Mouse (Mus musculus): Measurements from ENCODE around the gene Nr4a1. TPM values are rescaled to one million over a fixed set of nuclear protein-coding genes. Genes with fewer than 3 reads are reported as not detected.

Nr4a1 gene
- polyA plus RNA-seq, 1 experiment: 5.7 TPM

- DNase-seq: peak; percentile 93
- no peak overlapping the region for H3K27ac ChIP-seq (ENCODE audit: insufficient read depth, low read depth, low read length)
- WGBS: 2% methylated on average over 11 of the region's 11 CpGs
- H3K36me3 ChIP-seq (ENCODE audit: control insufficient read depth, insufficient read depth, low read length): no peaks in the 10 kb centered on the region
- no peaks in the 10 kb centered on the region for H3K27me3 ChIP-seq (replicated peaks; ENCODE audit: control insufficient read depth, insufficient read depth, low read length)
- peaks cover 9% of the 10 kb centered on the region for H3K4me1 ChIP-seq (ENCODE audit: control insufficient read depth, insufficient read depth, low read length)
- H3K4me3 ChIP-seq (ENCODE audit: insufficient read depth, low read depth, low read length): peak overlapping the region; percentile 30; the same call in 1 of the 2 replicates
- peak; percentile 32 for TF ChIP-seq POLR2A (IDR thresholded peaks at IDR 0.05; ENCODE audit: low read depth, low read length)
- peak; percentile 99 for TF ChIP-seq CTCF (conservative IDR thresholded peaks at IDR 0.05; ENCODE audit: insufficient read depth, insufficient read length, low read depth, low read length)
Observed at GRCm38 (mm10) chr15:101315832-101316231, 61.8 kb downstream of the Nr4a1 start.

GRCm38 (mm10) chr15:101316279-101316912 lies 62.3 kb downstream of the Nr4a1 start:
- H3K36me3 ChIP-seq (ENCODE audit: control insufficient read depth, insufficient read depth, low read length): no peaks in the 10 kb centered on the region
- no peak for DNase-seq
- peak overlapping the region; percentile 83 for H3K27ac ChIP-seq (ENCODE audit: insufficient read depth, low read depth, low read length)
- H3K4me1 ChIP-seq (ENCODE audit: control insufficient read depth, insufficient read depth, low read length): peaks cover 9% of the 10 kb centered on the region
- H3K4me3 ChIP-seq (ENCODE audit: insufficient read depth, low read depth, low read length): peak overlapping the region; percentile 30
- TF ChIP-seq CTCF (conservative IDR thresholded peaks at IDR 0.05; ENCODE audit: insufficient read depth, insufficient read length, low read depth, low read length) (no peak), POLR2A (IDR thresholded peaks at IDR 0.05; ENCODE audit: low read depth, low read length) (no peak)
- H3K27me3 ChIP-seq (replicated peaks; ENCODE audit: control insufficient read depth, insufficient read depth, low read length): no peaks in the 10 kb centered on the region
- 48% methylated on average over 13 of the region's 13 CpGs for WGBS

- Histone ChIP-seq H3K27ac (ENCODE audit: insufficient read depth, low read depth, low read length) (peak overlapping the region; percentile 83), H3K36me3 (ENCODE audit: control insufficient read depth, insufficient read depth, low read length) (no peaks in the 10 kb centered on the region), H3K4me3 (ENCODE audit: insufficient read depth, low read depth, low read length) (peak overlapping the region; percentile 30; the same call in 1 of the 2 replicates), H3K27me3 (replicated peaks; ENCODE audit: control insufficient read depth, insufficient read depth, low read length) (no peaks in the 10 kb centered on the region), H3K4me1 (ENCODE audit: control insufficient read depth, insufficient read depth, low read length) (peaks cover 9% of the 10 kb centered on the region)
- 76% methylated on average over 18 of the region's 18 CpGs for WGBS
- DNase-seq: no peak
- TF ChIP-seq CTCF (conservative IDR thresholded peaks at IDR 0.05; ENCODE audit: insufficient read depth, insufficient read length, low read depth, low read length) (no peak), POLR2A (IDR thresholded peaks at IDR 0.05; ENCODE audit: low read depth, low read length) (no peak)
Observed at GRCm38 (mm10) chr15:101316913-101317813, 63.1 kb downstream of the Nr4a1 start.

GRCm38 (mm10) chr15:101317814-101318500 lies 63.9 kb downstream of the Nr4a1 start:
- Histone ChIP-seq H3K4me1 (ENCODE audit: control insufficient read depth, insufficient read depth, low read length) (peaks cover 9% of the 10 kb centered on the region), H3K4me3 (ENCODE audit: insufficient read depth, low read depth, low read length) (no peak overlapping the region), H3K27me3 (replicated peaks; ENCODE audit: control insufficient read depth, insufficient read depth, low read length) (no peaks in the 10 kb centered on the region), H3K27ac (ENCODE audit: insufficient read depth, low read depth, low read length) (peak overlapping the region; percentile 83), H3K36me3 (ENCODE audit: control insufficient read depth, insufficient read depth, low read length) (no peaks in the 10 kb centered on the region)
- 56% methylated on average over 2 of the region's 2 CpGs for WGBS
- TF ChIP-seq CTCF (conservative IDR thresholded peaks at IDR 0.05; ENCODE audit: insufficient read depth, insufficient read length, low read depth, low read length): no peak
- TF ChIP-seq POLR2A (IDR thresholded peaks at IDR 0.05; ENCODE audit: low read depth, low read length): no peak
- DNase-seq: peak; percentile 40

- Histone ChIP-seq H3K36me3 (ENCODE audit: control insufficient read depth, insufficient read depth, low read length) (no peaks in the 10 kb centered on the region), H3K4me1 (ENCODE audit: control insufficient read depth, insufficient read depth, low read length) (peaks cover 9% of the 10 kb centered on the region), H3K27me3 (replicated peaks; ENCODE audit: control insufficient read depth, insufficient read depth, low read length) (no peaks in the 10 kb centered on the region), H3K4me3 (ENCODE audit: insufficient read depth, low read depth, low read length) (no peak overlapping the region), H3K27ac (ENCODE audit: insufficient read depth, low read depth, low read length) (peak overlapping the region; percentile 81)
- DNase-seq: peak; percentile 60
- TF ChIP-seq CTCF (conservative IDR thresholded peaks at IDR 0.05; ENCODE audit: insufficient read depth, insufficient read length, low read depth, low read length): no peak
- 54% methylated on average over 14 of the region's 14 CpGs for WGBS
Observed at GRCm38 (mm10) chr15:101318889-101319765, 65.1 kb downstream of the Nr4a1 start.

GRCm38 (mm10) chr15:101320010-101320617 lies 66.0 kb downstream of the Nr4a1 start:
- TF ChIP-seq CTCF (conservative IDR thresholded peaks at IDR 0.05; ENCODE audit: insufficient read depth, insufficient read length, low read depth, low read length) (no peak), POLR2A (IDR thresholded peaks at IDR 0.05; ENCODE audit: low read depth, low read length) (no peak)
- H3K27ac ChIP-seq (ENCODE audit: insufficient read depth, low read depth, low read length): peak overlapping the region; percentile 81
- 70% methylated on average over 6 of the region's 6 CpGs for WGBS
- no peak overlapping the region for H3K4me3 ChIP-seq (ENCODE audit: insufficient read depth, low read depth, low read length)
- H3K27me3 ChIP-seq (replicated peaks; ENCODE audit: control insufficient read depth, insufficient read depth, low read length): no peaks in the 10 kb centered on the region
- no peak for DNase-seq
- peaks cover 9% of the 10 kb centered on the region for H3K4me1 ChIP-seq (ENCODE audit: control insufficient read depth, insufficient read depth, low read length)
- H3K36me3 ChIP-seq (ENCODE audit: control insufficient read depth, insufficient read depth, low read length): no peaks in the 10 kb centered on the region

Data from kidney, adult 2 months (tissue).